ENCODE assay signal across 11 mouse cellular contexts in the genomic region with DNA sequence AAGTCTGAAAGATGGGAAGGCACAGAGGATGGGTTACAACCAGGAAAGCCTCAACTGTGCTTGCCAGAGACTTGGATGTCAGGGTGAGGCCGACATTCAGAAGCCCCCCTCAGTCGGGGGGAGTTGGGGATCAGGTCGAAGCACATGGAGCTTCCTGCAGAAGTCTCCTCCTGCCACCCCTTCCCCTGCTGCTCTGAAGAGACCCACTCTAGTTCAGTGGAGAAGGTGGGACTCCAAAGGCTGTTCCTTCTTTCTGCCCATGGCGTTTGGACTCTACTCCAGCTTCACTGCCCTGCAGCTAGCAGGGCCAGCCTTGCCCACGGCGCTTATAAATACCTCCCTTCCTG. TPM values are rescaled to one million over a fixed set of nuclear protein-coding genes. Genes with fewer than 3 reads are reported as not detected.
A peak's percentile ranks its signal among the peaks of the same experiment; 100 is the strongest.
DNase-seq lines count a peak whose midpoint lies in the region; ATAC-seq lines count a peak whose summit lies in the region.
"Had no signal": no experiment of that assay in that cellular context is flagged by ENCODE, and none has a peak within 500 bp of the region (broad histone marks: within the 10 kb centered on the region; RNA-seq: fewer than 3 reads in every experiment).

No protein-coding gene starts in this region.

- peak; percentile 82 for DNase-seq in heart, adult 11 months
- no peak for DNase-seq in heart, adult 18-20 months
- DNase-seq in lung, postnatal 25 days (ENCODE audit: low spot score), result no peak
- DNase-seq in adrenal gland, postnatal 14 days, result no peak
- no peak for DNase-seq in adrenal gland, adult 18-20 months (ENCODE audit: low spot score in 2 of 2)
- DNase-seq: B cell, adult 2 months had no signal

- H3K27ac ChIP-seq in lung, embryonic 15.5 days, result no peak overlapping the region
- peak overlapping the region; percentile 89 for H3K27ac ChIP-seq in limb, embryonic 12.5 days
- peak overlapping the region; percentile 20 for H3K27ac ChIP-seq in neural tube, embryonic 15.5 days (replicated peaks)
- H3K27ac ChIP-seq: embryonic facial prominence, embryonic 15.5 days had no signal

- 30% methylated on average over 6 of the region's 6 CpGs for WGBS in lung, embryonic 15.5 days
- 17% methylated on average over 6 of the region's 6 CpGs for WGBS in limb, embryonic 12.5 days
- 36% methylated on average over 6 of the region's 6 CpGs for WGBS in neural tube, embryonic 15.5 days

- no peaks in the 10 kb centered on the region for H3K9me3 ChIP-seq in lung, embryonic 15.5 days
- H3K9me3 ChIP-seq in limb, embryonic 12.5 days, result no peaks in the 10 kb centered on the region
- H3K9me3 ChIP-seq in neural tube, embryonic 15.5 days (replicated peaks), result no peaks in the 10 kb centered on the region
- H3K9me3 ChIP-seq: embryonic facial prominence, embryonic 15.5 days had no signal

- peaks cover 57% of the 10 kb centered on the region for H3K4me1 ChIP-seq in lung, embryonic 15.5 days
- peaks cover 59% of the 10 kb centered on the region for H3K4me1 ChIP-seq in limb, embryonic 12.5 days (replicated peaks)
- peaks cover 46% of the 10 kb centered on the region for H3K4me1 ChIP-seq in neural tube, embryonic 15.5 days

- no peak overlapping the region for H3K4me3 ChIP-seq in lung, embryonic 15.5 days
- 0 out of 2 replicates have a peak overlapping the region, but pooled peaks have one; percentile 13 for H3K4me3 ChIP-seq in limb, embryonic 12.5 days (replicated peaks)
- H3K4me3 ChIP-seq in neural tube, embryonic 15.5 days (replicated peaks), result no peak overlapping the region
- H3K4me3 ChIP-seq: embryonic facial prominence, embryonic 15.5 days had no signal

- no peak overlapping the region for H3K9ac ChIP-seq in lung, embryonic 15.5 days
- 0 out of 2 replicates have a peak overlapping the region, but pooled peaks have one; percentile 8 for H3K9ac ChIP-seq in limb, embryonic 12.5 days (replicated peaks)
- no peak overlapping the region for H3K9ac ChIP-seq in neural tube, embryonic 15.5 days (replicated peaks)
- H3K9ac ChIP-seq: embryonic facial prominence, embryonic 15.5 days had no signal

- H3K27me3 ChIP-seq in lung, embryonic 15.5 days, result no peaks in the 10 kb centered on the region
- no peaks in the 10 kb centered on the region for H3K27me3 ChIP-seq in limb, embryonic 12.5 days
- no peaks in the 10 kb centered on the region for H3K27me3 ChIP-seq in neural tube, embryonic 15.5 days (replicated peaks)
- H3K27me3 ChIP-seq: embryonic facial prominence, embryonic 15.5 days had no signal

- H3K4me2 ChIP-seq in lung, embryonic 15.5 days, result peak overlapping the region; percentile 12; the same call in 1 of the 2 replicates
- H3K4me2 ChIP-seq in limb, embryonic 12.5 days, result peak overlapping the region; percentile 40
- 0 out of 2 replicates have a peak overlapping the region, but pooled peaks have one; percentile 19 for H3K4me2 ChIP-seq in neural tube, embryonic 15.5 days
- H3K4me2 ChIP-seq: embryonic facial prominence, embryonic 15.5 days had no signal

- no peak for ATAC-seq in lung, embryonic 15.5 days (ENCODE audit: borderline replicate concordance, extremely low read depth, low FRiP score, low TSS enrichment)
- ATAC-seq in limb, embryonic 12.5 days (ENCODE audit: insufficient number of reproducible peaks, insufficient read depth, low FRiP score, low TSS enrichment, low read depth), result peak; percentile 50; the same call in 1 of the 2 replicates
- ATAC-seq in neural tube, embryonic 15.5 days (ENCODE audit: low FRiP score), result 0 out of 2 replicates have a peak, but pooled peaks have one; percentile 14

- H3K36me3 ChIP-seq in lung, embryonic 15.5 days, result no peaks in the 10 kb centered on the region
- no peaks in the 10 kb centered on the region for H3K36me3 ChIP-seq in limb, embryonic 12.5 days
- H3K36me3 ChIP-seq in neural tube, embryonic 15.5 days, result no peaks in the 10 kb centered on the region
- H3K36me3 ChIP-seq: embryonic facial prominence, embryonic 15.5 days had no signal

RNA-seq across cellular contexts. Expression of gene Ugcg, which starts 8.0 kb away (rescaled TPM):
- total RNA-seq in heart, adult 18-20 months (2021), result 10 to 100 TPM; 11.7 to 14.6 TPM
- 10.0 and 12.1 TPM in 2 replicates for polyA plus RNA-seq in lung, embryonic 15.5 days (2015; fragmentation: Nextera tagmentation; extraction: Ambion mirVana)
- 14.2 and 15.1 TPM in 2 replicates for polyA plus RNA-seq in limb, embryonic 12.5 days (2016; fragmentation: Nextera tagmentation; extraction: Ambion mirVana)
- 16.3 and 16.7 TPM in 2 replicates for polyA plus RNA-seq in neural tube, embryonic 15.5 days (2015; fragmentation: Nextera tagmentation; extraction: Ambion mirVana)
- 36.9 and 46.0 TPM in 2 replicates for total RNA-seq in adrenal gland, postnatal 14 days (2021)
- total RNA-seq in adrenal gland, adult 18-20 months (2021), result 10 to 100 TPM; 31.7 to 32.0 TPM

RNA-seq across cellular contexts. Expression of gene AI481877, which starts 58.3 kb away (rescaled TPM):
- total RNA-seq in heart, adult 18-20 months (2021), result not detected
- not detected in 2 replicates for polyA plus RNA-seq in lung, embryonic 15.5 days (2015; fragmentation: Nextera tagmentation; extraction: Ambion mirVana)
- 0.04 TPM in 1 of 2 replicates, not detected in the other for polyA plus RNA-seq in limb, embryonic 12.5 days (2016; fragmentation: Nextera tagmentation; extraction: Ambion mirVana)
- polyA plus RNA-seq in neural tube, embryonic 15.5 days (2015; fragmentation: Nextera tagmentation; extraction: Ambion mirVana), result 0.05 and 0.10 TPM in 2 replicates
- not detected in 2 replicates for total RNA-seq in adrenal gland, postnatal 14 days (2021)
- total RNA-seq in adrenal gland, adult 18-20 months (2021), result not detected
- total RNA-seq: gastrocnemius, postnatal 4 days had no signal
- polyA plus RNA-seq: embryonic facial prominence, embryonic 15.5 days had no signal
